Mouse (Mus musculus): ENCODE measurements around the gene Kcnq5. TPM values are rescaled to one million over a fixed set of nuclear protein-coding genes. Genes with fewer than 3 reads are reported as not detected.
"Not testable (repeated sequence)": the region's sequence is repeated elsewhere in the genome, so short reads cannot be mapped to it uniquely, and the experiment has no call there.

Gene Kcnq5
- total RNA-seq, 2 experiments from 2014 or later, result 0.38 TPM; not detected in 1

DNA sequence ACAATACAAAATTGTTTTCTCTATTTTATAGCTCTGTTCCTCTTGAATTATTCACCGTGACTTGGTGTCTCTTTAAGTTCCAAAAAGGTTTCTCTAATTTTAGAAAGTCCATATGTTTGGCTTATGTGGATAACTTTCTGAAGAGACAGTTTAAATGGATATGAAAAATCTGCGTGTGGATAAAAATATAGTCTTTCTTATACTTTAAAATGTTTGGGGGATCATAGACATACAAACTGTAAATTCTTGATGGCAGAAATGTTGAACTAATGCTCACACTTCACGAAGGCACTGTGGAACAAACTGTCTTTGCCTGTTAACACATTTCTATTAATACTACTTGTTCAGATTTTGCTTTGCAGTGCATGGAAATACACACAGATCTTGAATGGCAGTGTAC, 277.3 kb downstream of the Kcnq5 start:
- no peak for ATAC-seq (replicated peaks; ENCODE audit: low FRiP score, poor library complexity, severe bottlenecking)

DNA sequence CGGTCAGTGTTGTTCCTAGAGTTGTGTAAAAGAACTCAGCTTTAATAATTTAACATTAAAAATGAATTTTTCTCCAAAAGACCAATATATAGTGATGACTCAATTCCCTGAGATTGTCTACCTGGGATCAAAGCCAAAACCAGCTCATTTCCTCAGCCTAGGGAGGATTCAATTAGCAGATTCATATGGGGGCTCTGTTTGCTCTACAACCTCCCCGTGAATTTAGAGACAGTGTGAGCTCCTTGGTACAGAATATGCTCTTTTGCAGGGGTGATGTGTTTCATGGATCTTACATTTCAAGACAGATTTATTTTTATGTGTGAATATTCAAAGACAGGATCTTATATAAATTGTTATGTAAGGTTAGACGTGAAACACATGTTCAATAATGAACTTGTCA, 284.9 kb downstream of the Kcnq5 start:
- no peak for ATAC-seq (replicated peaks; ENCODE audit: low FRiP score, poor library complexity, severe bottlenecking)

- no peak for ATAC-seq (replicated peaks; ENCODE audit: low FRiP score, poor library complexity, severe bottlenecking)
These were observed 300.9 kb downstream of the Kcnq5 start for GRCm38 (mm10) chr1:21660840-21661239.

DNA sequence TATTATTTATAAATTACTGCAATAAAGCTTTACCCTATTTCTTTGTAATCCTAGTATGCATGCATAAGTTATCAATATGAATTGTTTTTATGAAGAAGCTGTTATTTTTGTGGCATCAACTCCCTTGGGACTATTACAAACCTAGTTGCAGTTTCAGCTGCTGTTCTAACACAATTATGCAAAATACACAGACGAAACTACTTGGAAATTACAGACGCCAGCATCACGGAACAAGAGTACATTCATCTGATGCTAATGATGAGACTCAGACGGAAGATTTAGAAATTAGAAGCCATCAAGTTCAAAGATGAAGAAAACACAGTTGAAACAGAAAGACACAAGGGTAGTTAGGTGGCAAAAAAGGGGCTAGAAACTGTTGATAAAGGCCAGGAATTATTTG, 310.9 kb downstream of the Kcnq5 start:
- no peak for ATAC-seq (replicated peaks; ENCODE audit: low FRiP score, poor library complexity, severe bottlenecking)

GRCm38 (mm10) chr1:21635406-21635805, 326.3 kb downstream of the Kcnq5 start:
- no peak for ATAC-seq (replicated peaks; ENCODE audit: low FRiP score, poor library complexity, severe bottlenecking)

GRCm38 (mm10) chr1:21634013-21634412, 327.7 kb downstream of the Kcnq5 start:
- no peak for ATAC-seq (replicated peaks; ENCODE audit: low FRiP score, poor library complexity, severe bottlenecking)

- no peak for ATAC-seq (replicated peaks; ENCODE audit: low FRiP score, poor library complexity, severe bottlenecking)
These were observed 339.3 kb downstream of the Kcnq5 start for GRCm38 (mm10) chr1:21622455-21622854.

DNA sequence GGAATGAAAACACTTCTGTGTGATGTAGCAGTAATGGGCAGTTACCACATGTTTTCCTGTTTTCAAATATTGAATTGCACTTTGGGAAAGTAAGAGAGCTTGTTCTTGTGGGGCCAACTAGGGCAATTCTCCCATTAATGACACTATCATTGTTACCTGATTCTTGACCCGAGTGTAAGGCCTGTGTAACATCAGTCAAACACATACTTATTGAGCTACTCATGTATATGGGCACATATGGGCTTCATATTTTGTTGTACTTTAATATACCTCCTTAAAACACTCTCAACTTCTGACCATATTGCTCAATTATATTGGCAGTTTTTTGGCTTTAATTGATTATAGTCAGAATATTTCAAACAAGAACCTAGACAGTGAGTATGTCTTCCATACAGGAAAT, 339.7 kb downstream of the Kcnq5 start:
- no peak for ATAC-seq (replicated peaks; ENCODE audit: low FRiP score, poor library complexity, severe bottlenecking)

GRCm38 (mm10) chr1:21618712-21619111, 343.0 kb downstream of the Kcnq5 start:
- ATAC-seq (replicated peaks; ENCODE audit: low FRiP score, poor library complexity, severe bottlenecking), result no peak

DNA sequence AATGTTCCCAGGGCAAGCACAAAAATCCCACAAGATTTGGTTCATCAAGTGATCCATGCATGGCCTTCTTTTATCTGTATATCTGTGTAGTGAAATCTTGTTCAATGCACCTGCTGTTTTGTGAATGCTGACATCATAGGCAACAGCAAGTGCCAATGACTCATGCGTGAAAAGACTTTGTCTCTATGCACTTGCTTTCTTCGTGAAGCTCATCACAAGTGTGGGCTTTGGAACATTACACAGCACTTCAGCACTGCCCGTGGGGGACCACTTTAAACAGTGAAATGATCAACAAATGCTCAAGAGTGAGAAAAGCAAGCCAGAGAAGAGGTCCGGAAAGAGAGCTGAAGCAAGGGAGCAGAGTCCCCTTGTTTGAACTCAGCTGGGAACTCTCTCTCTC, 345.1 kb downstream of the Kcnq5 start:
- ATAC-seq (replicated peaks; ENCODE audit: low FRiP score, poor library complexity, severe bottlenecking), result no peak

GRCm38 (mm10) chr1:21613933-21614332, 347.8 kb downstream of the Kcnq5 start:
- ATAC-seq (replicated peaks; ENCODE audit: low FRiP score, poor library complexity, severe bottlenecking), result no peak

- ATAC-seq (replicated peaks; ENCODE audit: low FRiP score, poor library complexity, severe bottlenecking), result no peak
These were observed 357.7 kb downstream of the Kcnq5 start for GRCm38 (mm10) chr1:21604003-21604402.

GRCm38 (mm10) chr1:21602567-21602966, 359.2 kb downstream of the Kcnq5 start:
- ATAC-seq (replicated peaks; ENCODE audit: low FRiP score, poor library complexity, severe bottlenecking), result no peak

- ATAC-seq (replicated peaks; ENCODE audit: low FRiP score, poor library complexity, severe bottlenecking), result no peak
These were observed 361.1 kb downstream of the Kcnq5 start for GRCm38 (mm10) chr1:21600606-21601005.

DNA sequence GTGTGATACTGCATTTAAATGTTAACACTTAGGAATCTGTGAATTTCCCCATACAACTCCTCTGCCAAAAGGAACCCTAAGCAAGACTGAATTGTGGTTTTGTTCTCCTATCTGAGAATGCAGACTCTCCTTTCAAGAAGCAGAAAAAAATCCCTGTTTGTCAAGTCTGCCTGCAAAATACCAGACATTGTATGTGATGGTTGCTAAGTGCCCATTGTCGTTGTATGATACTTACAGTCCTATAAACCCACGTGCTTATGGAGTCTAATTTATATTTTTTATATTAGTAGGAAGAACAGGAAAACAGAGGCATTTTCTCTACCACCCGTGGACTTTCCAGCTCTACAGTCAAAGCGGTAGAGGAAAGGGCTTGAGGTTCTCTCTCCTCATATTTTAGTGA, 367.9 kb downstream of the Kcnq5 start:
- no peak for ATAC-seq (replicated peaks; ENCODE audit: low FRiP score, poor library complexity, severe bottlenecking)

DNA sequence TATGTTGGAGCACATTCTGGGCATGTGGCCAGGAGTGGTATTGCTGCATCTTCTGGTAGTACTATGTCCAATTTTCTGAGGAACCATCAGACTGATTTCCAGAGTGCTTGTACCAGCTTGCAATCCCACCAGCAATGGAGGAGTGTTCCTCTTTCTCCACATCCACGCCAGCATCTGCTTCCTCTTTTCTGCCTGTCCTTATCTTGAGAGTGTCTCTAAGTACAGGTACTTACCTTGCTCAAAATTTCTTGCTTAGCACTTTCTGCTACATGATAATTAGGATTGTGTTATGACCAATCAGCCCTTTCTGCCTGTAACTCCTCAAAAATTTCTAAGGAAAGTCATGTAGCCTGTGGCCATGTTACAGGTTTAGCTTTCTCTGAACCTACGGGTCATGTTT, 394.3 kb downstream of the Kcnq5 start:
- not testable (repeated sequence) for ATAC-seq (replicated peaks; ENCODE audit: low FRiP score, poor library complexity, severe bottlenecking)

DNA sequence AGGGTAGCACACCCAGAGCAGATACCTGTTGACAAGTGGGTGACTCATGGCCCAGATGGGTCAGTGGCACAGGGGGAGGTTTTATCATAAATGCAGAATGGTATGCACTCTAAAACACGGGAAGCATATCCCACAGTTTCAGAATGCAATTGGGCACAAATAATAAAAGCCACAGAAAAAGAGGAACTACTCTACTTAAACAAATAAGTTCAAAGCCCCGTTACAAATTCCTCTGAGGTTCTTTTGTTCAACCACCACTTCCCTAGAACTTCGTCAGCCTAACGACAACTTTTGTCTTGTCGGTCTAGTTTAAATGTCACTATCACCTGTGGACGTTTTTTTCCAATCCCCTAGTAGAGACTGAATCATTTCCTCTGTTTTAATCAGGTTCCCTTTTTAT, 407.1 kb downstream of the Kcnq5 start:
- ATAC-seq (replicated peaks; ENCODE audit: low FRiP score, poor library complexity, severe bottlenecking), result no peak

DNA sequence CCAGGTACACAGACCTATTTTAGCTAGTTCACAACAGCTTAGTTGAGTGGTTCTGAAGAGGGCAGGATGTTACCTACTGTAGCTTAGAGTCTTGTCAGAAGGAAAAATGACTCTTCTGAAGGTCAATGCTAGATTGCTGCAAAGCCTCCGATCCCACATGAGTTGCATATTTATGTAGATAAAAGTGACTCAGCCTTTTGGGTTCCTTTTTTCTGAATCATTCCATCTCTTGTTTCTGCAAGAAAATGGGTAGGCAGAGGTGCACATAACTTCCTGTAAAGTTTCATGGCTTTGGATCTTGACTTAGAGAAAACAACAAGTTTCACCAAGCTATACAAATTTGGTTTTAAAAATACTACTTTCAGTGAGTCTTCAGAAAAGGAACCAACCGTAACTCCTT, 409.0 kb downstream of the Kcnq5 start:
- no peak for ATAC-seq (replicated peaks; ENCODE audit: low FRiP score, poor library complexity, severe bottlenecking)

DNA sequence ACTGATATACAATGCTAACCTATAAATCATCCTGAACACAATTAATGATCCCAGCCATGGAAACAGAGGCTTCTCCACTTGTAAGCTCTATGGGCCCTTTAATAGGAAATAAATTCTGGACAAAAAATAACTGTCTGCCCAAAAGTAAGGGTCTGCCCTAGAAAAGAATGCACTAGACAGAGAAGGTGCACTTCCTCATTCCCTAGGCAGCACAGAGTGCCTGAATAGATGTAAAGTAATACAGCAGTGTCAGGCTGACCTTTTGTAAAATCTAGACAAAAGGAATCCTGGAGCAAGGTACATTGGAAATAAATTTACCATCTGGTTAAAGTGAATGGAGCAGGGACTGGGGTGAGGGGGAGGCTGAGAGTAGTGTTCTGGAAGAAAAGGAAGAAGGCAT, 417.8 kb downstream of the Kcnq5 start:
- ATAC-seq (replicated peaks; ENCODE audit: low FRiP score, poor library complexity, severe bottlenecking), result no peak

DNA sequence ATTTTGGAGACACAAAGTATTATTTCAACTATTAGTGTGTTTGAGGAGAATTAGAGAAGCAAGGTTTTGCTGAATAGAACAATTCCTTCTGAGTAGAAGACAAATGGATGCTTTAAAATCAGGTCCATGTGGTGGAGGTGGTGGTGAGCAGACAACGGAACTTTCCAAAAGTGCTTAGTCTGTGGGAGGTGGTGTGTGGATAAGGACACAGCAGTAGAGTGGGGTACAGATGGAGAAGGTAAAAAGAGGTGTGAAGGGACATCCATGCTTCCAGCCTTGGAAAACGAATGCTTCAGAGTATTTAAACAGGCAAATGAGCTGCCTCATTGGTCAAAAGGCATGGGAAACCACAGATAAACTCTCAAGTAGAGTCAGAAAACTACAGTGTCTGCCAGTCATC, 422.3 kb downstream of the Kcnq5 start:
- no peak for ATAC-seq (replicated peaks; ENCODE audit: low FRiP score, poor library complexity, severe bottlenecking)

- no peak for ATAC-seq (replicated peaks; ENCODE audit: low FRiP score, poor library complexity, severe bottlenecking)
These were observed 430.9 kb downstream of the Kcnq5 start for GRCm38 (mm10) chr1:21530823-21531222.

DNA sequence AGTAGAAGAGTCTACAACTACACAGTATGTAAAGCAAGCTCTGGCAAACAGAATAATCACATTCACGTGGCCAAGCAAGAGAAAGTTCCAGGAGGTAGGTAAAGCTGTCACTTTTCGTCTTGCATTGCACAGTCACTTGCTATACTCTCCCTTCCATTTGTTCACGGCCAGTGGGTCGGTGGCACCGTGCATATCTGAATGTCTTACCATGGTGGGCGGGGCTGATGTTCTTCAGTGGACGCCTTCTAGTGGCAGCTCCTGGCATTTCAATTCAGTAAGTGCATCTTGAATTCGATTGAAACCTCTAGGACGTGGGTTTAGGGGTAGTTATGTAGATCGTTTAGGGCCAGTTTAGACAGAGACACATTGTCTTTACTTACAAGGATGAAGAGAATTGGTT, 439.7 kb downstream of the Kcnq5 start:
- no peak for ATAC-seq (replicated peaks; ENCODE audit: low FRiP score, poor library complexity, severe bottlenecking)

DNA sequence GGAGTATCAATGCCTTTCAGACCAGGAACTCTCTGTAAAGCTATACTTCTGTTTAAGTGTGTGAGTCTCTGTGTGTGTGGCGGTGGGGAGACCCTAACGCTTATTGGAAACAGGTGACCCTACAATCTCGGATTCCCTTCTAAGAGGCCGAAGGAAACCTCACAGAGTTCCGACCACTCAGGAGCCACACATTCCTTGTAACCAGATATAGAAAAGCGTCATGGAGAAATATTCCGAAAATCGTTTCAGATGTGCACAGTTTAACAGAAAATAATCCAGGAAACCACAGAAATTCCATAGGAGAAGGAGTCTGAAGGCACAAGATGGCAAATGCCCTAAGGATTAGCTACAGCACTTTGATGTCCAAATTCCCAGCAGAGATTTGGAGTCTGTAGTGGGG, 440.3 kb downstream of the Kcnq5 start:
- no peak for ATAC-seq (replicated peaks; ENCODE audit: low FRiP score, poor library complexity, severe bottlenecking)

All from erythroblast, adult 5-6 weeks (primary cell).